Mouse (Mus musculus) kidney, postnatal 0 days (tissue): ENCODE measurements around the gene 6030458C11Rik. TPM values are rescaled to one million over a fixed set of nuclear protein-coding genes. Genes with fewer than 3 reads are reported as not detected.
A peak's percentile ranks its signal among the peaks of the same experiment; 100 is the strongest.

Experiments
- ATAC-seq: fragments of 200-750 bp; cut with Nextera tagmentation; replicated peaks from 2 replicates; pipeline ENCODE4 v1.8.0; 2017; ENCODE audit warnings: low read depth, moderate number of reproducible peaks, moderate TSS enrichment, moderate library complexity; ENCODE audit not compliant: low FRiP score
- DNase-seq: peaks from one replicate; pipeline ENCODE4 v3.0.0-alpha.2; 2016; ENCODE audit warnings: low spot score
- H3K27ac ChIP-seq: fragments of 300-500 bp; sonication (generic); 2 replicates; pipeline ENCODE4 v1.5.1; 2014; ENCODE audit warnings: mild to moderate bottlenecking
- H3K27me3 ChIP-seq: fragments of 300-500 bp; sonication (generic); 2 replicates; pipeline ENCODE4 v1.6.1; 2014; ENCODE audit warnings: low read length, mixed read lengths; ENCODE audit not compliant: insufficient read depth
- H3K36me3 ChIP-seq: fragments of 300-500 bp; sonication (generic); 2 replicates; pipeline ENCODE4 v1.6.1; 2014; ENCODE audit warnings: low read length, mixed read lengths; ENCODE audit not compliant: insufficient read depth
- H3K4me1 ChIP-seq: fragments of 300-500 bp; sonication (generic); replicated peaks from 2 replicates; pipeline ENCODE4 v1.6.1; 2014; ENCODE audit warnings: antibody characterized with exemption, low read length, mixed read lengths; ENCODE audit not compliant: insufficient read depth
- H3K4me2 ChIP-seq: fragments of 300-500 bp; sonication (generic); 2 replicates; pipeline ENCODE4 v1.6.1; 2014; ENCODE audit warnings: mild to moderate bottlenecking, low read length, moderate library complexity, mixed read lengths
- H3K4me3 ChIP-seq: fragments of 300-500 bp; sonication (generic); replicated peaks from 2 replicates; pipeline ENCODE4 v1.5.1; 2014; ENCODE audit warnings: low read depth, low read length
- H3K9ac ChIP-seq: fragments of 300-500 bp; sonication (generic); 2 replicates; pipeline ENCODE4 v1.6.1; 2014; ENCODE audit warnings: low read depth, low read length
- H3K9me3 ChIP-seq: fragments of 300-500 bp; sonication (generic); replicated peaks from 2 replicates; pipeline ENCODE4 v1.6.1; 2016; ENCODE audit warnings: low read length, inconsistent platforms, mixed read lengths
- CTCF ChIP-seq: IDR thresholded peaks from 2 replicates; pipeline ENCODE4 v1.5.1; 2016; ENCODE audit warnings: antibody characterized with exemption, low read depth, mild to moderate bottlenecking, moderate library complexity
- WGBS: fragments of 180-500 bp; shearing (Covaris S2); extraction: QIAGEN DNeasy Blood & Tissue Kit; methylation state at CpG from one replicate; pipeline ENCODE4 v1.1.7; 2014; 5-methylcytosine and 5-hydroxymethylcytosine counted together
- polyA plus RNA-seq: library from polyadenylated mRNA; unstranded; fragments of >200 nt; fragmentation: Nextera tagmentation; extraction: Ambion mirVana; gene quantifications from 2 replicates; pipeline ENCODE4 v1.2.1, GENCODE M21; 2015

6030458C11Rik gene
- polyA plus RNA-seq, 1 experiment from 2014 or later = 20.8 TPM

- Histone ChIP-seq H3K27ac (no peak overlapping the region), H3K9me3 (no peaks in the 10 kb centered on the region), H3K27me3 (no peaks in the 10 kb centered on the region), H3K4me3 (no peak overlapping the region), H3K9ac (no peak overlapping the region), H3K4me2 (no peak overlapping the region), H3K36me3 (no peaks in the 10 kb centered on the region), H3K4me1 (no peaks in the 10 kb centered on the region; the same call in 1 of the 2 replicates)
- DNase-seq = no peak
- ATAC-seq = no peak
- 74% methylated on average over 6 of the region's 6 CpGs for WGBS
- no peak for TF ChIP-seq CTCF
Observed at GRCm38 (mm10) chr15:12794311-12794710, 30.1 kb downstream of the 6030458C11Rik start.

DNA sequence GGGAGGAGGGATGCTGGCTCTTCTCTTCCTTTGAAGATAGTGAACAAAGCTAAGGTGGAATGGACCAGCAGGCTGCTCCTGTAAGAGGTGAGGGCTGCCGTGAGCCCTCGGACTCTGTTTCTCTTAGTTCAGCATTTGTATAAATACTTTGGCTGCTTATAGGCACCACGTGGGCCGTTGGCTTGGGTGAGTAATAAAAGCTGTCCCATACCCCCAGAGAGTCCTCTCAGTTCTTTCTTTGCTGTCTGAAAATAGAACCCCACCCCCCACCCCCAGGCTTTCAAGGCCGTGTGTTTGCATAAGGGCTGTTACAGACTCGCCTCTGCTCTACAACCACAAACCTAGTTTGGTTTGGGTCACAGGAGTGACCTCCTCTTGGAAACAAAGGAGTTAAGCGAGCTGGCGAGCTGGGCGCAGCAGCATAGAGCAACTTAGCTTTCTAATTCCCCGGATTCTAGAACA lies 35.0 kb downstream of the 6030458C11Rik start:
- no peak for ATAC-seq
- WGBS = 15% methylated on average over 10 of the region's 10 CpGs
- no peaks in the 10 kb centered on the region for H3K9me3 ChIP-seq
- H3K27me3 ChIP-seq = no peaks in the 10 kb centered on the region
- H3K4me2 ChIP-seq = peak overlapping the region; percentile 37; the same call in 1 of the 2 replicates
- no peaks in the 10 kb centered on the region; the same call in 1 of the 2 replicates for H3K4me1 ChIP-seq
- H3K9ac ChIP-seq = no peak overlapping the region
- H3K27ac ChIP-seq = no peak overlapping the region
- DNase-seq = peak; percentile 40
- H3K4me3 ChIP-seq = no peak overlapping the region
- no peaks in the 10 kb centered on the region for H3K36me3 ChIP-seq
- no peak for TF ChIP-seq CTCF

- Histone ChIP-seq H3K27me3 (no peaks in the 10 kb centered on the region), H3K4me2 (no peak overlapping the region), H3K9ac (no peak overlapping the region), H3K4me3 (no peak overlapping the region), H3K36me3 (no peaks in the 10 kb centered on the region), H3K9me3 (no peaks in the 10 kb centered on the region), H3K4me1 (no peaks in the 10 kb centered on the region; the same call in 1 of the 2 replicates), H3K27ac (no peak overlapping the region)
- 75% methylated on average over 5 of the region's 5 CpGs for WGBS
- peak; percentile 32; the same call in 1 of the 2 replicates for TF ChIP-seq CTCF
- ATAC-seq = no peak
- no peak for DNase-seq
Observed at GRCm38 (mm10) chr15:12788536-12788935, 35.9 kb downstream of the 6030458C11Rik start.

DNA sequence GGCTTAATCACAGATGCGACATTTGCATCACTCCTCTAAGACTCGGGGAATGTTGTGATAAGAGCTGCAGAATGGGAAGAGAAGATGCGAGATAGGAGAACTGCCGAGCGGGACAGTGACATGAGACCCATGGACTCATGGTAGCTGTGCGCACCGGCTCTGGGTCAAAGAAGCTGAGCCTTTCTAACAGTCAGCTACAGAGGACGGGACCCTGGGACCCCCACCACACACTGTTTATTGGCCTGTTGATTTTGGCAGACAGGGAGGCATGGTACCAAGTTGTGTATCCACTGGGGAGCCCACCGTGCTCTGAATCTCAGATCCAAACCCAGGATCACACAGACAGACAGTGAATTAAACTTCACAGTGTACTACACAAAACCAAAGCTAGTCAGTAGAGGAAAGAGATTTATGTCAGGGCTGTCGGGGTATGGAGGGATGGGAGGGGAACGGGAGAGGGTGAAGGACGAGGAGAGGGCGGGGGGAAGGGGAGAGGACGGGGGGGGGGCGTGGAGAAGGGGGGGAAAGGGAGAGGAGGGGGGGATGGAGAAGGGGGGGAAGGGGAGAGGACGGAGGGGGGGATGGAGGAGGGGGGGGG lies 42.6 kb downstream of the 6030458C11Rik start:
- Histone ChIP-seq H3K27ac (no peak overlapping the region), H3K4me2 (no peak overlapping the region), H3K9me3 (no peaks in the 10 kb centered on the region), H3K4me1 (no peaks in the 10 kb centered on the region), H3K4me3 (no peak overlapping the region), H3K36me3 (no peaks in the 10 kb centered on the region), H3K9ac (no peak overlapping the region), H3K27me3 (no peaks in the 10 kb centered on the region)
- WGBS = 45% methylated on average over 12 of the region's 16 CpGs
- no peak for TF ChIP-seq CTCF
- ATAC-seq (no peak), DNase-seq (no peak)

GRCm38 (mm10) chr15:12781296-12781695 lies 43.2 kb downstream of the 6030458C11Rik start:
- no peak for TF ChIP-seq CTCF
- H3K9me3 ChIP-seq = no peaks in the 10 kb centered on the region
- no peaks in the 10 kb centered on the region for H3K4me1 ChIP-seq

DNA sequence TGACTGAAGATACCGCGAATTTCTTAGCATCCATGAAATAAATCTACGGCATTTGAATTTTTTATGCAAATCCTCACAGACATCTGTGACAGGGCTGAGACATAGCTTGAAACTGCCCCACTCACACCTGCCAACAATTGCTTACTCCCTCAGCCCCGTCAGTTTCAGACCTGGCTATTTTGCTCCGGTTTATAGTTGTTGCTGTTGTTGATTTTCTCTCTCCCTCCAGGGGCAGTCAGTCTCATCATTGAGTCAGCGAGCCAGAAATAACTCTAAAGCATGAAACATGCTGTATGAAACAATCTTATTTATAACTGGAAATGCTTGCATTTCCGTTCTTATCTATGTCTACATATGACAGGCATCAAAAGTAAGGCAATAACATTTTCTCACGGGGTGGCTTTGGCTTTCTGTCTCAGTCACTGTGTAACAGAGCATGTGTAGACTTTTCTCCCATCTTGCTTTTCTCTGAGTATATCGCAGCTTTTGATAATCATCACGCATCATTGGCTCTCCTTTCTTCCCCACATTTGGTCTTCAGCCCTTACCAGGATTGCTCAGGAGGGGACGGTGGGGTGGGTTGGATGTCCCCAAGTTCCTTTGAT lies 50.2 kb downstream of the 6030458C11Rik start:
- 64% methylated on average over 11 of the region's 11 CpGs for WGBS
- Histone ChIP-seq H3K4me3 (no peak overlapping the region), H3K9ac (no peak overlapping the region), H3K4me2 (no peak overlapping the region), H3K36me3 (no peaks in the 10 kb centered on the region), H3K27me3 (no peaks in the 10 kb centered on the region), H3K27ac (no peak overlapping the region), H3K9me3 (no peaks in the 10 kb centered on the region), H3K4me1 (no peaks in the 10 kb centered on the region)
- TF ChIP-seq CTCF = no peak
- DNase-seq (no peak), ATAC-seq (no peak)

More at GRCm38 (mm10) chr15:12781296-12781695, 43.2 kb downstream of the 6030458C11Rik start:
- 64% methylated on average over 6 of the region's 6 CpGs for WGBS
- Histone ChIP-seq H3K4me3 (no peak overlapping the region), H3K27me3 (no peaks in the 10 kb centered on the region), H3K27ac (no peak overlapping the region), H3K36me3 (no peaks in the 10 kb centered on the region), H3K4me2 (no peak overlapping the region), H3K9ac (no peak overlapping the region)
- ATAC-seq (no peak), DNase-seq (no peak)
